Mouse (Mus musculus) thymus, adult 2 months (tissue): ENCODE data around the gene Rel. TPM values are rescaled to one million over a fixed set of nuclear protein-coding genes. Genes with fewer than 3 reads are reported as not detected.

Experiments
- DNase-seq: peaks from one replicate; pipeline ENCODE4 v3.0.0; 2021
- H3K27ac ChIP-seq: fragments of 200-500 bp; 2 replicates; pipeline ENCODE4 v1.5.1; 2012; ENCODE audit warnings: low read length, control low read depth; ENCODE audit not compliant: control insufficient read depth, insufficient read depth
- H3K27me3 ChIP-seq: fragments of 200-500 bp; 2 replicates; pipeline ENCODE4 v1.6.1; 2012; ENCODE audit warnings: mild to moderate bottlenecking, low read length, moderate library complexity, mixed read lengths; ENCODE audit not compliant: control insufficient read depth, insufficient read depth
- H3K36me3 ChIP-seq: fragments of 200-500 bp; 2 replicates; pipeline ENCODE4 v1.6.1; 2012; ENCODE audit warnings: mild to moderate bottlenecking, low read length, moderate library complexity; ENCODE audit not compliant: control insufficient read depth, insufficient read depth
- H3K4me1 ChIP-seq: fragments of 200-500 bp; replicated peaks from 2 replicates; pipeline ENCODE4 v1.6.1; 2012; ENCODE audit warnings: low read length; ENCODE audit not compliant: control insufficient read depth, insufficient read depth
- H3K4me3 ChIP-seq: fragments of 200-500 bp; 2 replicates; pipeline ENCODE4 v1.5.1; 2012; ENCODE audit warnings: mild to moderate bottlenecking, low read length, control low read depth, moderate library complexity; ENCODE audit not compliant: control insufficient read depth, insufficient read depth
- CTCF ChIP-seq: fragments of 200-500 bp; IDR thresholded peaks from 2 replicates; pipeline ENCODE4 v1.5.1; 2012; ENCODE audit warnings: mild to moderate bottlenecking, control low read depth, low read length, moderate library complexity, borderline replicate concordance; ENCODE audit not compliant: control insufficient read depth, poor library complexity, insufficient read depth; ENCODE audit errors: extremely low read depth
- POLR2A ChIP-seq: fragments of 200-500 bp; IDR thresholded peaks from 2 replicates; pipeline ENCODE4 v1.6.1; 2012; ENCODE audit warnings: mild to moderate bottlenecking, low read length, control low read depth, moderate library complexity; ENCODE audit not compliant: control insufficient read depth, poor library complexity, insufficient read depth; ENCODE audit errors: extremely low read depth
- WGBS: fragments of 180-500 bp; shearing (Covaris S2); methylation state at CpG from one replicate; pipeline ENCODE4 v1.1.7; 2018; 5-methylcytosine and 5-hydroxymethylcytosine counted together
- polyA plus RNA-seq: library from polyadenylated mRNA; depleted of rRNA; stranded (reverse); fragments of >200 nt; gene quantifications from 2 replicates; pipeline ENCODE4 v1.2.3, GENCODE M21; 2012

The Rel gene
- polyA plus RNA-seq, 1 experiment, result 9.0 TPM

GRCm38 (mm10) chr11:23734749-23735286 is 36.0 kb downstream of the Rel start:
- no peaks in the 10 kb centered on the region for H3K4me1 ChIP-seq

GRCm38 (mm10) chr11:23732840-23733239 is 37.9 kb downstream of the Rel start:
- 100% methylated on average over 1 of the region's 1 CpGs for WGBS
- DNase-seq, result no peak
- Histone ChIP-seq H3K4me1 (no peaks in the 10 kb centered on the region), H3K36me3 (peaks cover 6% of the 10 kb centered on the region; the same call in 1 of the 2 replicates), H3K27me3 (no peaks in the 10 kb centered on the region), H3K4me3 (no peak overlapping the region), H3K27ac (no peak overlapping the region)
- TF ChIP-seq CTCF, result no peak
- no peak for TF ChIP-seq POLR2A

More at GRCm38 (mm10) chr11:23734749-23735286, 36.0 kb downstream of the Rel start:
- TF ChIP-seq CTCF (no peak), POLR2A (no peak)
- Histone ChIP-seq H3K27ac (no peak overlapping the region), H3K4me3 (no peak overlapping the region), H3K36me3 (peaks cover 9% of the 10 kb centered on the region; the same call in 1 of the 2 replicates), H3K27me3 (no peaks in the 10 kb centered on the region)
- WGBS, result 94% methylated on average over 6 of the region's 6 CpGs
- DNase-seq, result no peak

GRCm38 (mm10) chr11:23730120-23730519 is 40.6 kb downstream of the Rel start:
- H3K36me3 ChIP-seq, result peaks cover 11% of the 10 kb centered on the region; the same call in 1 of the 2 replicates
- H3K27me3 ChIP-seq, result no peaks in the 10 kb centered on the region
- TF ChIP-seq CTCF (no peak), POLR2A (no peak)
- H3K27ac ChIP-seq, result no peak overlapping the region
- H3K4me3 ChIP-seq, result no peak overlapping the region
- 92% methylated on average over 4 of the region's 4 CpGs for WGBS
- DNase-seq, result no peak
- H3K4me1 ChIP-seq, result no peaks in the 10 kb centered on the region

GRCm38 (mm10) chr11:23728186-23728585 is 42.6 kb downstream of the Rel start:
- peaks cover 11% of the 10 kb centered on the region; the same call in 1 of the 2 replicates for H3K36me3 ChIP-seq
- no peak for DNase-seq
- no peaks in the 10 kb centered on the region for H3K4me1 ChIP-seq

GRCm38 (mm10) chr11:23726441-23726840 is 44.3 kb downstream of the Rel start:
- Histone ChIP-seq H3K4me1 (no peaks in the 10 kb centered on the region), H3K4me3 (no peak overlapping the region), H3K27me3 (no peaks in the 10 kb centered on the region), H3K27ac (no peak overlapping the region), H3K36me3 (peaks cover 17% of the 10 kb centered on the region; the same call in 1 of the 2 replicates)
- WGBS, result 91% methylated on average over 2 of the region's 2 CpGs
- DNase-seq, result no peak
- TF ChIP-seq CTCF, result no peak
- no peak for TF ChIP-seq POLR2A

More at GRCm38 (mm10) chr11:23728186-23728585, 42.6 kb downstream of the Rel start:
- TF ChIP-seq CTCF, result no peak
- TF ChIP-seq POLR2A, result no peak
- Histone ChIP-seq H3K4me3 (no peak overlapping the region), H3K27ac (no peak overlapping the region), H3K27me3 (no peaks in the 10 kb centered on the region)
- WGBS, result 90% methylated on average over 2 of the region's 2 CpGs

GRCm38 (mm10) chr11:23725850-23726249 is 44.9 kb downstream of the Rel start:
- 94% methylated on average over 2 of the region's 2 CpGs for WGBS
- peaks cover 16% of the 10 kb centered on the region; the same call in 1 of the 2 replicates for H3K36me3 ChIP-seq
- H3K27ac ChIP-seq, result no peak overlapping the region

GRCm38 (mm10) chr11:23722326-23722725 is 48.4 kb downstream of the Rel start:
- no peak for DNase-seq
- Histone ChIP-seq H3K27ac (no peak overlapping the region), H3K4me3 (no peak overlapping the region), H3K4me1 (no peaks in the 10 kb centered on the region), H3K27me3 (no peaks in the 10 kb centered on the region), H3K36me3 (peaks cover 39% of the 10 kb centered on the region)
- 88% methylated on average over 2 of the region's 2 CpGs for WGBS
- no peak for TF ChIP-seq POLR2A
- TF ChIP-seq CTCF, result no peak

More at GRCm38 (mm10) chr11:23725850-23726249, 44.9 kb downstream of the Rel start:
- no peaks in the 10 kb centered on the region for H3K4me1 ChIP-seq
- TF ChIP-seq CTCF (no peak), POLR2A (no peak)
- H3K4me3 ChIP-seq, result no peak overlapping the region
- H3K27me3 ChIP-seq, result no peaks in the 10 kb centered on the region
- DNase-seq, result no peak
